Mouse (Mus musculus) Muller cell, postnatal 12 days (primary cell): ENCODE data around the gene Itgb6.

Experiments
- DNase-seq: peaks from one replicate; pipeline ENCODE4 v3.0.0-alpha.2; 2015; ENCODE audit errors: inconsistent ontology term

Itgb6 gene

GRCm38 (mm10) chr2:60614758-60615157 is 107.7 kb downstream of the Itgb6 start:
- no peak for DNase-seq

DNA sequence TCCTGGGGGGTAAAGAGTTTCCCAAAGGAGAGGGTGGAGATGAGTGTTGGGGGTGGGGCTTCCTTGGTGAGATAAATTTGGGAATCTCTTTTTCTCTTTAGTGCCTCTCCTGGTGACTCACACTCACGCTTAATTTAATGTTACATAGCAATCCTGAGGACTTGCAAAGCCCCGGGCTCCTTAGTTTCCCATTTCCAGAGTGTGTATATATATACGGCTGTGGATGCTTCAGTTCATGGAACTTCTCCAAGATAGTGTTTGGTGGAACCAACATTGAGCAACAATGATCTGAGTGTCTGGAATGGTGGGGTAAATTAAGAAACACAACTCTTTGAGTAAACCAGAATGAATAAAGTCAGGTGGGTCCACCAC is 108.6 kb downstream of the Itgb6 start:
- no peak for DNase-seq

DNA sequence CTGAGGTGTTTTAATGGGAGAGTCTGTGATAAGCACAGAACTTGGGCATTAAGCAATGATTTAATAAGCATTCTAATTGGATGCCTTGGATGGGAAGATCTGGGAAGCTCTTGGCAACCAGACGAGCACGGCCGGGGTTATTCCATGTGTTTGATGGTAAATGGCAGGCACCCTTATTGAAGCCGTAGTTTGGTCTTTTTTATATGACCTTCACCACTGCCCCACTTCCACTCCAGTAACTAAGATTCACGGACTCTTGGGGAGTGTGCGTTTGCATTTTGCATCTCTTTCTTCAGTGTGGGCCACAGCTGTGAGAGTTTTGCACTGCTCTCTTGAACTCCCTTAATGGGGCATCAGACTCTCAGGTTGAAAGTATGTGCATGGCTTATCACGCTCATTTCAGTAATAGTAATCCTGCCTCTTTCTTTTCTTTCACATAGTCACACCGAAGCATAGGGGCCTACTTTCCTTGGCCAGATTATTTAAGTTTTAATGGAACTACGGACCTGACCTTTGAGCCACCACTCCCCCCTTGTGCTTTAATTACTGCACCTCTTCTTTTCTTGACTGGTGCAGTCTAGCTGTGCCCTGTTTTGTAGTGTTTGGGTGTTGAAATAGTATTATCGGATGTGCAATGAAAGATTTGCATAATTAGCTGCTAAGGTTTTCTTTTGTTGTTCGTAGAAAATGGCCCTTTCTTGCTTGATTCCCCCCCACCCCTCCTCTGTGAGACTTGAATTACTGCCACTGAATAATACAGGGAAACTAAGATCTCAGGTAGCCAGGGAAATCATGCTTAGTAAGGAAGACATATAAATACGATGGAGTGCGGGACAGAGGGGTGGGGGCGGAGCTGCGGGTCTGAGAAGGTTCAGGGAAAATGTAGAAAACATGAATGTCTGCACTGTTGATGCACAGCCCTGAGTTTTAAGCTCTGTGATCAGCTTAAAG is 109.3 kb downstream of the Itgb6 start:
- no peak for DNase-seq

GRCm38 (mm10) chr2:60611622-60612021 is 110.8 kb downstream of the Itgb6 start:
- no peak for DNase-seq

- DNase-seq, result no peak
These were observed 112.8 kb downstream of the Itgb6 start for GRCm38 (mm10) chr2:60609436-60610199.

DNA sequence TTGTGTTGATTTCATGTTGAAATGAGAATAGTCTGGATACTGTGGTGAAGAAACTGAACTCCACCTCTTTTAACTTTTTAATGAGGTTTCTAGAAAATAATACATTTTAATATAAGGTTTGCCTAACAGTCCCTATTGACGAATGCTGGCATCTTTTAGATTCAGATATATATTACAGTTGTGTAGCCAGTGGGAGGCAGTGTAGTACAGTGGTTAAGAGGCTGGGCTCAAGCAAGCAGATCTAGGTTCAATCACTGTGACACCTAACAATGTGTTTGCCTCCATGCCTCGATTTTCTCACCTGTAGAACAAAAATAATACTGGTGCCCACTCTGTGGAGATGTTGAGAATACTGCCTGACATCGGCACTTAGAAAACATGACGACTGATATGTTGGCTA is 114.5 kb downstream of the Itgb6 start:
- no peak for DNase-seq

- no peak for DNase-seq
These were observed 121.1 kb downstream of the Itgb6 start for GRCm38 (mm10) chr2:60601326-60601725.

DNA sequence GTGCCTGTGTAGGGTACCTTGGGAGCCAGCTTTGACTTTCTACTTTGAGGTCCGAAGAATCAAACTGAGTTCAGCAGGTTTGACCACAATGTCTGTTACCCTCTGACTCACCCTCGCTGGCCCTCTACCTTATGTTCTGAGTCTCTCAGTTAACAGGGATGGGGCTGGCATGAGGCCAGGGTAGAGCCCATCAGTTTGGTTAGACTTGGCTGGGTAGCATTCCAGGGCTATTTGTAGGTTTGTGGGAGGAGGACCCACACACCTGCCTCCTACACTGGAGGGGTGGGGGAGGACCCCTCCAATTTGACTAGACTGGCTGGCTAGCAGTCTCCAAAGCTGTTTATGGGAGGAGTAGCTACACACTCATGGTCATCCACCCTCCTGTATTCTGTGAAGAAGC is 121.6 kb downstream of the Itgb6 start:
- no peak for DNase-seq

GRCm38 (mm10) chr2:60583416-60583815 is 139.0 kb downstream of the Itgb6 start:
- DNase-seq, result no peak

DNA sequence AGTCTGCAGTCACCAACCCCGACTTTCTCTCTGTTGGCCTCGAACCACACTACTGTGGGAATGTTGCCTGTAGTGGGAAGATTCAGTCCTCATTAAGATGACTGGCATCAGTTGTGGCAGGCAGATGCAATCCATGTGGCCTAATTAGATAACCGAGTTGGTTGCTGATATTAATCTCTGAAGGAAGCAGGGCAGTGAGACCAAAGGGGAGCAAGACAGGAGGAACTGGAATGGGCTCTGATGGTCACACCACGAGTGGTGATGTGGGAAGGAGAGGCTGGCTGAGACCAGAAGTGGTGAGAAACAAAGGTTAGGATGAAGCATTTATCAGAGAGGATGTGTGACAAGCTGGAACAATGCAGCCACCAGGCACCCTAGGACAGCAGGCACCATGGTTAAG is 167.9 kb downstream of the Itgb6 start:
- no peak for DNase-seq

DNA sequence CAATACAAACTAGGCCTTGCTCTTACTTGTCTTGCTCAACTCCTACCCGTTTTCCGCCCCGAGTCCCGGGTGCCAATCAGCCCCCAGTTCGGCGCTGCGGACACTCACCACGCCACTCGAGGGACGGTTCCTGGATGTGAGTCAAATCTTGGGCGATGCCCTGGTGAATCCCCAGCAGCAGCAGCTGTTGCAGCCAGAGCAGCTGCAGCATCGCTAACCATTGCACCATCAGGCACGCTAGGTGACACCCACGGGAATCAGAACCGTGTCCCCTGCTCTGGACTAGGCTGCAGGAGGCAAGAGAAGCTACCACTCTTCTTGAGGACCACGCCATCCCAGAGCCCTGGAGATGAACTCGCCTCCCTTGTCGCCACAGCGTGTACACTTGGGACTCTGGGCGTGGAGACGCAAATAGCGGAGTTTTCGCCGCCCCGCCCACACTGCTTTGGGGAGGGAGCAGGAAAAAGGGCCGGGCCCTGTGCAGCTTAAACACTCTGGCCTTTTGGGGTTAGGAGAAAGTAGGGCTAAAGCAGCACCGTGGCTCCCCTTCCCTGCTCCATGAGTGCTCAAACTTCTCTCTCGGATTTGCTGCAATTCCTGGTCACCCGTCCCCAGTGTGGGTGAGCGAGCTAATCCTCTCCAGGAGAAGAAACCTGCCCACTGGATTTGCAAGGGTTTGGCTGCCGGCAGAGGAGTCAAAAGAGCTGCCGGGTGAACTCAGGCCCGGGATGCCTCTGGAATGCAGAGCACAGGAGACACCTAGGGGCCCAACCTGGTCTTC is 169.4 kb downstream of the Itgb6 start, which contains the start of gene Pla2r1:
TSS of gene Pla2r1 (minus strand) at position 407 of the 781 bp plus-strand sequence.
- DNase-seq, result peak; percentile 47

- no peak for DNase-seq
These were observed 170.1 kb downstream of the Itgb6 start for GRCm38 (mm10) chr2:60552177-60552901.

DNA sequence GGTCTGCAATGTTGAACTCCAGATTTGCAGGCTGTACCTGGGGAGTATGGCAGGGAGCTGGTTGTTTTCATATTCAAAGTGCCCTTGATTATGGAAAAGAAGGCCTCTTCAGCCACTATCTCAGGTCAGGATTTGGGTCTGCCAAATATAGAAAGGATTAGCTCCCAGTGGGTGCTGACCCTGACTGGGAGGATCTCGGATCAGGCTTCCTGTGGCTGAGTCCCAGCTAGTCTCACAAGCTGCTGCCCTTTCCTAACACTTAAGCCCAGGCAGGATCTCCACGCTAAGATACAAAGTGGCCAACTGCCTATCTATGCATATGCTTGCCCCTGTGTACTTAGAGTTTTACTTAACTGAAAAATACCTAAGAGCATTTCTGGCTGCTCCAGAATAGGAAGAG is 170.8 kb downstream of the Itgb6 start:
- DNase-seq, result no peak

DNA sequence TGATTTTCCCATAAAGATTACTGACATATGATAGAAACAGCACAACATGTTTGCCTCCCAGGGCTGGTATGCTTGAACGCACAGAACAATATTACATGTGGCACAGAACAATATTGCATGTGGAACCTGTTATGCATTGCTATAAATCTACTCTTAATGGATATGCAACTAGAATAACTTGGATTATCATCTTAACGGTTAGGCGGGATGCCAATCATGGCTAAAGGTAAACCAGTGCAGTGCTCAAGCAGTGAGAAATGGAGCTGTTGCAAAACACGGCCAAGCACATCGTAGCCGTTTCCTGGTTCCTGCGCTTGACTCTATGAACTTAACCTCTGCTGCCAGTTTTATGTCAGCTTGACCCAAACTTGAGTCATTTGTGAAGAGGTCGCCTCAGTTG is 171.9 kb downstream of the Itgb6 start:
- no peak for DNase-seq

GRCm38 (mm10) chr2:60549851-60550250 is 172.6 kb downstream of the Itgb6 start:
- DNase-seq, result no peak
